Mouse (Mus musculus) heart, embryonic 14.5 days (tissue): ENCODE data around the gene Zfp827. TPM values are rescaled to one million over a fixed set of nuclear protein-coding genes. Genes with fewer than 3 reads are reported as not detected.

Experiments used
- ATAC-seq: fragments of 200-750 bp; cut with Nextera tagmentation; 2 replicates; pipeline ENCODE4 v1.8.0; 2017; ENCODE audit warnings: low read depth, moderate TSS enrichment; ENCODE audit not compliant: insufficient number of reproducible peaks, insufficient read depth, low FRiP score
- H3K27ac ChIP-seq, 2 experiments: fragments of 200-500 bp in 1 of 2; fragments of 300-500 bp in 1 of 2; sonication (generic) in 1 of 2; replicated peaks in 1 of 2; 2 replicates each; pipeline ENCODE4 v1.5.1; 2012 to 2014; ENCODE audit warnings: low read depth in 2 of 2, low read length in 2 of 2, control low read depth in 1 of 2, mild to moderate bottlenecking in 1 of 2, mixed read lengths in 1 of 2; ENCODE audit not compliant: control insufficient read depth in 1 of 2, insufficient read depth in 1 of 2
- H3K27me3 ChIP-seq: fragments of 300-500 bp; sonication (generic); 2 replicates; pipeline ENCODE4 v1.6.1; 2014; ENCODE audit warnings: mild to moderate bottlenecking, low read length, control low read depth; ENCODE audit not compliant: control insufficient read depth, insufficient read depth
- H3K36me3 ChIP-seq: fragments of 300-500 bp; sonication (generic); 2 replicates; pipeline ENCODE4 v1.6.1; 2014; ENCODE audit warnings: mild to moderate bottlenecking, control low read depth, low read length, mixed read lengths; ENCODE audit not compliant: control insufficient read depth, insufficient read depth
- H3K4me1 ChIP-seq, 2 experiments: fragments of 200-500 bp in 1 of 2; fragments of 300-500 bp in 1 of 2; sonication (generic) in 1 of 2; 2 replicates each; pipeline ENCODE4 v1.6.1; 2012 to 2014; ENCODE audit warnings: low read length in 2 of 2, control low read depth in 1 of 2, mixed read lengths in 1 of 2; ENCODE audit not compliant: control insufficient read depth in 2 of 2, insufficient read depth in 2 of 2
- H3K4me2 ChIP-seq: fragments of 300-500 bp; sonication (generic); 2 replicates; pipeline ENCODE4 v1.6.1; 2014; ENCODE audit warnings: mild to moderate bottlenecking, low read length
- H3K4me3 ChIP-seq, 2 experiments: fragments of 200-500 bp in 1 of 2; fragments of 300-500 bp in 1 of 2; sonication (generic) in 1 of 2; 2 replicates each; pipeline ENCODE4 v1.5.1; 2012 to 2014; ENCODE audit warnings: low read length in 2 of 2, mild to moderate bottlenecking in 2 of 2, control low read depth in 1 of 2, low read depth in 1 of 2, moderate library complexity in 1 of 2; ENCODE audit not compliant: control insufficient read depth in 1 of 2, insufficient read depth in 1 of 2
- H3K9ac ChIP-seq: fragments of 300-500 bp; sonication (generic); 2 replicates; pipeline ENCODE4 v1.6.1; 2014; ENCODE audit warnings: mild to moderate bottlenecking, low read length
- H3K9me3 ChIP-seq: fragments of 300-500 bp; sonication (generic); 2 replicates; pipeline ENCODE4 v1.6.1; 2016; ENCODE audit warnings: low read length, control low read depth; ENCODE audit not compliant: control insufficient read depth
- WGBS: fragments of 180-500 bp; shearing (Covaris S2); extraction: QIAGEN DNeasy Blood & Tissue Kit; methylation state at CpG from one replicate; pipeline ENCODE4 v1.1.7; 2014; 5-methylcytosine and 5-hydroxymethylcytosine counted together
- polyA plus RNA-seq: library from polyadenylated mRNA; unstranded; fragments of >200 nt; fragmentation: Nextera tagmentation; extraction: Ambion mirVana; gene quantifications from 2 replicates; pipeline ENCODE4 v1.2.1, GENCODE M21; 2014

The Zfp827 gene
- polyA plus RNA-seq, 1 experiment from 2014 or later, result 10.2 TPM

DNA sequence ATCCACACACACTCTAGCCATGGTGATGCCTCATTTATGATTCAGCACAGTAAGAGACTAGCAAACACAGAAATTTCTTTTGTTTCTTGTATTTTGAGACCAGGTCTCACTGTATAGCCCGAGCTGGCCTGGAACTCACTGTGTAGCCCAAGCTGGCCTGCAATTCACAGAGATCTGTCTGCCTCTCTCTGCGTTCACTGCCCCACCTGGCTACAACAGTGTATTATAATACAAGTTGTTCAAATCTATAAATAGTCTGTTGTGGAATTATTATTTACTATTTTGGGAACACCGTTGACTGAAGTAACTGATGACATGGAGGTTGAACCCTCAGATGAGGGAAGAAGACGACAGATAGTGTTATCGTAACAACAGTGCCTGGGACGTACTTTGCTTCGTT is 66.9 kb downstream of the Zfp827 start:
- Histone ChIP-seq H3K4me3 (no peak overlapping the region), H3K4me1 (peaks cover 9 to 28% of the 10 kb centered on the region in 2 experiments), H3K9me3 (no peaks in the 10 kb centered on the region), H3K27ac (peak overlapping the region; percentile 50 to 56), H3K27me3 (no peaks in the 10 kb centered on the region), H3K36me3 (peaks cover 31% of the 10 kb centered on the region), H3K9ac (peak overlapping the region; percentile 1; the same call in 1 of the 2 replicates), H3K4me2 (peak overlapping the region; percentile 43)
- 35% methylated on average over 7 of the region's 7 CpGs for WGBS
- 0 out of 2 replicates have a peak, but pooled peaks have one; percentile 32 for ATAC-seq

DNA sequence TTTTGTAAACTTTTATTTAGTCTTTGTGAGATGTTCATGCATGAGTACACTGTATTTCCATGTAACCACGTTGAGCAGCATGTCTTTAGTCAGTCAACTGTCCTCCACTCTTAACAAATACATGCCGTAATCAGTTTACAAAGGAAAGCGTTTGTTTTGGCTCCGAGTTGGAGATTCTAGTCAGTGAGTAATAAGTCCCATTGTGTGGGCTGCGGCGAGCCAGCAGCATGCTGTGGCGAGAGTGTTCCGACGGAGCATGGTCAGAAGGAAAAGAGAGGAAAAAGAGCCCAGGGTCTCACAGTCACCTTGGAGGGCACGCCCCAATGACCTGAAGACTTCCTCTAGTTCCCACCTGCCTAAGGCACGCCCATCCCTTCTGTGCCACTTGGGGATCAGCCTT is 68.7 kb downstream of the Zfp827 start:
- 59% methylated on average over 11 of the region's 11 CpGs for WGBS
- H3K9me3 ChIP-seq, result no peaks in the 10 kb centered on the region
- ATAC-seq, result no peak
- H3K9ac ChIP-seq, result no peak overlapping the region
- no peaks in the 10 kb centered on the region for H3K27me3 ChIP-seq
- no peak overlapping the region for H3K4me2 ChIP-seq
- H3K4me3 ChIP-seq, result no peak overlapping the region
- H3K27ac ChIP-seq, result no peak overlapping the region
- H3K36me3 ChIP-seq, result peaks cover 17% of the 10 kb centered on the region
- peaks cover 9 to 28% of the 10 kb centered on the region in 2 experiments for H3K4me1 ChIP-seq

GRCm38 (mm10) chr8:79102707-79103106 is 74.5 kb downstream of the Zfp827 start:
- Histone ChIP-seq H3K4me1 (peaks cover 6 to 15% of the 10 kb centered on the region in 2 experiments), H3K27ac (peak overlapping the region in 1 of 2 experiments; percentile 47; a peak in 2 of 4 replicates), H3K4me3 (no peak overlapping the region), H3K9ac (no peak overlapping the region), H3K27me3 (no peaks in the 10 kb centered on the region), H3K4me2 (no peak overlapping the region), H3K9me3 (no peaks in the 10 kb centered on the region), H3K36me3 (peaks cover 8% of the 10 kb centered on the region; the same call in 1 of the 2 replicates)
- no peak for ATAC-seq
- 64% methylated on average over 4 of the region's 4 CpGs for WGBS

GRCm38 (mm10) chr8:79103185-79103878 is 75.1 kb downstream of the Zfp827 start:
- H3K9me3 ChIP-seq, result no peaks in the 10 kb centered on the region
- no peak overlapping the region for H3K4me3 ChIP-seq
- peaks cover 6 to 14% of the 10 kb centered on the region in 2 experiments for H3K4me1 ChIP-seq
- no peak overlapping the region for H3K9ac ChIP-seq
- H3K27me3 ChIP-seq, result no peaks in the 10 kb centered on the region
- WGBS, result 69% methylated on average over 14 of the region's 14 CpGs
- H3K4me2 ChIP-seq, result no peak overlapping the region
- ATAC-seq, result no peak
- H3K36me3 ChIP-seq, result peaks cover 8% of the 10 kb centered on the region; the same call in 1 of the 2 replicates
- peak overlapping the region in 1 of 2 experiments; percentile 47; a peak in 3 of 4 replicates for H3K27ac ChIP-seq

- no peak overlapping the region; a peak in 2 of 4 replicates for H3K27ac ChIP-seq
- no peak overlapping the region for H3K4me3 ChIP-seq
Observed at GRCm38 (mm10) chr8:79103923-79104580, 75.8 kb downstream of the Zfp827 start.

GRCm38 (mm10) chr8:79104634-79105033 is 76.4 kb downstream of the Zfp827 start:
- Histone ChIP-seq H3K27me3 (no peaks in the 10 kb centered on the region), H3K36me3 (peaks cover 15% of the 10 kb centered on the region), H3K4me1 (peaks cover 6 to 14% of the 10 kb centered on the region in 2 experiments), H3K9ac (no peak overlapping the region), H3K9me3 (no peaks in the 10 kb centered on the region), H3K27ac (peak overlapping the region in 1 of 2 experiments; percentile 43; a peak in 3 of 4 replicates), H3K4me2 (no peak overlapping the region), H3K4me3 (no peak overlapping the region)
- WGBS, result 81% methylated on average over 9 of the region's 9 CpGs
- ATAC-seq, result no peak

More at GRCm38 (mm10) chr8:79103923-79104580, 75.8 kb downstream of the Zfp827 start:
- H3K4me2 ChIP-seq, result no peak overlapping the region
- WGBS, result 80% methylated on average over 9 of the region's 9 CpGs
- H3K4me1 ChIP-seq, result peaks cover 6 to 14% of the 10 kb centered on the region in 2 experiments
- no peak overlapping the region for H3K9ac ChIP-seq
- no peaks in the 10 kb centered on the region for H3K27me3 ChIP-seq
- ATAC-seq, result no peak
- peaks cover 13% of the 10 kb centered on the region for H3K36me3 ChIP-seq
- H3K9me3 ChIP-seq, result no peaks in the 10 kb centered on the region

- H3K9ac ChIP-seq, result no peak overlapping the region
- peak overlapping the region in 1 of 2 experiments; percentile 43; a peak in 3 of 4 replicates for H3K27ac ChIP-seq
- H3K4me1 ChIP-seq, result peaks cover 6 to 14% of the 10 kb centered on the region in 2 experiments
- H3K27me3 ChIP-seq, result no peaks in the 10 kb centered on the region
- no peak overlapping the region for H3K4me3 ChIP-seq
- H3K4me2 ChIP-seq, result no peak overlapping the region
- no peak for ATAC-seq
- no peaks in the 10 kb centered on the region for H3K9me3 ChIP-seq
- WGBS, result 63% methylated on average over 10 of the region's 10 CpGs
- peaks cover 15% of the 10 kb centered on the region for H3K36me3 ChIP-seq
Observed at GRCm38 (mm10) chr8:79105186-79105585, 76.9 kb downstream of the Zfp827 start.
